In the genomic region with DNA sequence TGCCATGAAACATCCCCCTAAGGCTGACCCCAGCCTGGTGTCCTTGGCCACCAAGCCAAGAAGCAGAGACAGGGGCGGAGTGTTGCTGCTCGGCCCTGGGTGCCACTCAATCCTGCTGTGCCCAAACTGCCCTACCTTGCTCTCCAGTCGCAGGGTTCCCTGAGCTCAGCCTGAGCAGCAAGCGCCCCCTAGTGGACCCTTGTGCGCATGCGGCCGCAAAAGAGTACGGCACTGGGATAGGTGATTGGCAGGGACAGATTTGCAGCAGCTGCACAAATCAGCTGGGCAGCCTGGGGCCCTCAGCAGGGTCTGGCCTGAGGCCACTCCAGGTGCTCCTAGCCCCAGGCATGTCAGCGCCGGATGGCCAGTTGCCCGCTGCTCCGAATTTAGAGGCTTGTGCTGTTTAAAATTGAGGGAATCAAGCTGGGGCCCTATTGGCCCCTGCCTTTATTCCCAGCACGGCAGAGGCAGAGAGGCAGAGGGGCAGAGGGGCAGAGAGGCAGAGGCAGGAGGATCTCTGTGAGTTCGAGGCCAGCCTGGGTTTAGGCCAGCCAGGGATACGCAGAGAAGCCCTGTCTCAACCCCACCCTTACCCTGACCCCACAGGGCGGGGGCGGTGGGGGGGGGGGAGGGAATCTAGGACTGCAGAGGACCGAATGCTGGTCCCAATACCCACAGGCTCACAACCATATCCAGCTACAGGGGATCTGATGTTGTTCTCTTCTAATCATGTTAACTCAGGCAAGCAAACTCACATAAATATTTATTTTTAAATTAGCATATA, we compare ENCODE assay signal across 8 mouse cellular contexts. TPM values are rescaled to one million over a fixed set of nuclear protein-coding genes. Genes with fewer than 3 reads are reported as not detected.
DNase-seq lines count a peak whose midpoint lies in the region; ATAC-seq lines count a peak whose summit lies in the region.

No protein-coding gene starts in this region.

- H3K27me3 ChIP-seq in forebrain, embryonic 10.5 days (ENCODE audit: poor library complexity, severe bottlenecking): peaks cover 78% of the 10 kb centered on the region
- H3K27me3 ChIP-seq in hindbrain, embryonic 12.5 days: peaks cover 76% of the 10 kb centered on the region
- peaks cover 56% of the 10 kb centered on the region for H3K27me3 ChIP-seq in megakaryocyte, embryonic 14.5 days (replicated peaks)

- ATAC-seq in hindbrain, embryonic 12.5 days (ENCODE audit: low FRiP score): peak; percentile 81

- H3K4me2 ChIP-seq in hindbrain, embryonic 12.5 days (replicated peaks): no peak overlapping the region

- 0 out of 2 replicates have a peak, but pooled peaks cover 3% of the 10 kb centered on the region for H3K9me3 ChIP-seq in forebrain, embryonic 10.5 days
- H3K9me3 ChIP-seq in hindbrain, embryonic 12.5 days (replicated peaks): no peaks in the 10 kb centered on the region
- H3K9me3 ChIP-seq in megakaryocyte, embryonic 14.5 days: 0 out of 2 replicates have a peak, but pooled peaks cover 7% of the 10 kb centered on the region

- H3K4me3 ChIP-seq in forebrain, embryonic 10.5 days: no peak overlapping the region
- no peak overlapping the region for H3K4me3 ChIP-seq in hindbrain, embryonic 12.5 days
- H3K4me3 ChIP-seq in megakaryocyte, embryonic 14.5 days (replicated peaks): peak overlapping the region; percentile 73

- H3K27ac ChIP-seq in forebrain, embryonic 10.5 days: no peak overlapping the region
- no peak overlapping the region for H3K27ac ChIP-seq in hindbrain, embryonic 12.5 days

- no peak overlapping the region for H3K9ac ChIP-seq in hindbrain, embryonic 12.5 days

- intact Hi-C loops in left cerebral cortex, postnatal 10 days (cut with DNase I): loop anchor here (5.0 kb wide), 1 partner anchor 306 kb away; no protein-coding TSS in a partner anchor

- DNase-seq in layer of hippocampus, adult 11-12 months (ENCODE audit: low spot score): peak; percentile 47
- DNase-seq in layer of hippocampus, postnatal 36 days: no peak
- DNase-seq in c-Kit-negative CD71-positive TER-119-positive erythroid progenitor cells, embryonic 14.5 days (ENCODE audit: low read depth, low spot score): peak; percentile 21
- DNase-seq in forebrain, embryonic 10.5 days (ENCODE audit: extremely low spot score, low spot score): peak; percentile 89
- peak; percentile 13 to 66 for DNase-seq in left cerebral cortex, postnatal 10 days (ENCODE audit: extremely low spot score in 1 of 2, low spot score in 2 of 2)
- DNase-seq in right cerebral cortex, postnatal 4 days: peak; percentile 67

- 23% methylated on average over 18 of the region's 18 CpGs for WGBS in forebrain, embryonic 10.5 days
- 12% methylated on average over 18 of the region's 18 CpGs for WGBS in hindbrain, embryonic 12.5 days

- no peaks in the 10 kb centered on the region for H3K36me3 ChIP-seq in forebrain, embryonic 10.5 days (replicated peaks)
- H3K36me3 ChIP-seq in hindbrain, embryonic 12.5 days: no peaks in the 10 kb centered on the region
- no peaks in the 10 kb centered on the region for H3K36me3 ChIP-seq in megakaryocyte, embryonic 14.5 days (replicated peaks; ENCODE audit: low read length)

- peaks cover 5% of the 10 kb centered on the region for H3K4me1 ChIP-seq in forebrain, embryonic 10.5 days
- no peaks in the 10 kb centered on the region for H3K4me1 ChIP-seq in hindbrain, embryonic 12.5 days
- peaks cover 26% of the 10 kb centered on the region for H3K4me1 ChIP-seq in megakaryocyte, embryonic 14.5 days

RNA-seq across cellular contexts. Expression of a gene that starts 13.8 kb away (rescaled TPM):
- not detected for total RNA-seq in layer of hippocampus, postnatal 36 days (2021)
- not detected in 2 replicates for polyA plus RNA-seq in forebrain, embryonic 10.5 days (2016; fragmentation: Nextera tagmentation; extraction: Ambion mirVana)
- not detected in 2 replicates for polyA plus RNA-seq in hindbrain, embryonic 12.5 days (2016; fragmentation: Nextera tagmentation; extraction: Ambion mirVana)
- not detected for total RNA-seq in left cerebral cortex, postnatal 10 days (2021)
- not detected in 2 replicates for polyA plus RNA-seq in megakaryocyte, embryonic 14.5 days (2012; ENCODE audit: insufficient read depth, low replicate concordance)

RNA-seq across cellular contexts. Expression of a gene that starts 23.6 kb away (rescaled TPM):
- total RNA-seq in layer of hippocampus, postnatal 36 days (2021): not detected
- polyA plus RNA-seq in forebrain, embryonic 10.5 days (2016; fragmentation: Nextera tagmentation; extraction: Ambion mirVana): not detected in 2 replicates
- polyA plus RNA-seq in hindbrain, embryonic 12.5 days (2016; fragmentation: Nextera tagmentation; extraction: Ambion mirVana): not detected in 2 replicates
- not detected for total RNA-seq in left cerebral cortex, postnatal 10 days (2021)
- not detected in 2 replicates for polyA plus RNA-seq in megakaryocyte, embryonic 14.5 days (2012; ENCODE audit: insufficient read depth, low replicate concordance)

RNA-seq across cellular contexts. Expression of a gene that starts 28.9 kb away (rescaled TPM):
- not detected for total RNA-seq in layer of hippocampus, postnatal 36 days (2021)
- polyA plus RNA-seq in forebrain, embryonic 10.5 days (2016; fragmentation: Nextera tagmentation; extraction: Ambion mirVana): not detected in 2 replicates
- not detected in 2 replicates for polyA plus RNA-seq in hindbrain, embryonic 12.5 days (2016; fragmentation: Nextera tagmentation; extraction: Ambion mirVana)
- not detected for total RNA-seq in left cerebral cortex, postnatal 10 days (2021)
- not detected in 2 replicates for polyA plus RNA-seq in megakaryocyte, embryonic 14.5 days (2012; ENCODE audit: insufficient read depth, low replicate concordance)

Comparison
In these comparisons a context has a peak if more than half of its experiments do, and no peak if none do; other contexts are left out.
1. DNase-seq: peak in layer of hippocampus, adult 11-12 months (single experiment), c-Kit-negative CD71-positive TER-119-positive erythroid progenitor cells, embryonic 14.5 days (single experiment), forebrain, embryonic 10.5 days (single experiment), left cerebral cortex, postnatal 10 days (2 of 2) and right cerebral cortex, postnatal 4 days (single experiment); none in layer of hippocampus, postnatal 36 days (0 of 2).